Mouse (Mus musculus): ENCODE measurements around the gene Olfr1348. TPM values are rescaled to one million over a fixed set of nuclear protein-coding genes. Genes with fewer than 3 reads are reported as not detected.
"Not testable (repeated sequence)": the region's sequence is repeated elsewhere in the genome, so short reads cannot be mapped to it uniquely, and the experiment has no call there.

Gene Olfr1348
- polyA plus RNA-seq, 1 experiment, result not detected

DNA sequence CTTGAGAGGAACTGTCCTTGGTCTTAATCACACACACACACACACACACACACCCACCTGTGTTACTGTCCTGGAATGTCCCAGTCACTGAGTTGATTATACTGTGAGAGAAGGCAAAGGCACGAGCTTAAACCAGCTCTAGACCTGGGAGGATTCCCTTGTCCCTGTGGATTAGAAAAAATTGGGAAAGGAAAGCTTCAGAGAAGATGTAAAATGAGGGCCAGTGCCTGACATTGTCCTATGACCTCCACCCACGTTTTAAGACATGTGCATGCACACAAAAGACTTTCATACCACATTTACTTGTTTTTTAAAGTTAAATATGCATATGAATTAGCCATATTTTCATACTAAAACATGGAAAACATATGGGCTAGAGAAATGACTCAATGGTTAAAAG is 21.7 kb downstream of the Olfr1348 start, which contains the start of gene Olfr5:
Gene Olfr5, minus strand, starts transcription at position 101 of the 400 bp plus-strand sequence.
- Histone ChIP-seq H3K9me3 (replicated peaks; ENCODE audit: control insufficient read depth, insufficient read depth, low read length, poor library complexity, severe bottlenecking) (no peaks in the 10 kb centered on the region), H3K27ac (ENCODE audit: insufficient read depth, low read length) (no peak within 1 kb of the TSS), H3K4me3 (ENCODE audit: low read depth, low read length) (no peak within 1 kb of the TSS), H3K27me3 (ENCODE audit: control insufficient read depth, insufficient read depth, low read length, poor library complexity, severe bottlenecking) (no peaks in the 10 kb centered on the region), H3K36me3 (ENCODE audit: control insufficient read depth, insufficient read depth, low read length, poor library complexity, severe bottlenecking) (no peaks in the 10 kb centered on the region), H3K4me1 (ENCODE audit: control insufficient read depth, insufficient read depth, low read length) (no peaks in the 10 kb centered on the region), H3K9ac (ENCODE audit: low read depth, poor library complexity, severe bottlenecking) (no peak within 1 kb of the TSS)
- TF ChIP-seq CTCF (IDR thresholded peaks at IDR 0.05; ENCODE audit: low read depth, low read length) (no peak), POLR2A (IDR thresholded peaks at IDR 0.05; ENCODE audit: insufficient read depth, low read length) (no peak), EP300 (IDR thresholded peaks at IDR 0.05; ENCODE audit: insufficient read depth, low read depth, low read length) (no peak)

DNA sequence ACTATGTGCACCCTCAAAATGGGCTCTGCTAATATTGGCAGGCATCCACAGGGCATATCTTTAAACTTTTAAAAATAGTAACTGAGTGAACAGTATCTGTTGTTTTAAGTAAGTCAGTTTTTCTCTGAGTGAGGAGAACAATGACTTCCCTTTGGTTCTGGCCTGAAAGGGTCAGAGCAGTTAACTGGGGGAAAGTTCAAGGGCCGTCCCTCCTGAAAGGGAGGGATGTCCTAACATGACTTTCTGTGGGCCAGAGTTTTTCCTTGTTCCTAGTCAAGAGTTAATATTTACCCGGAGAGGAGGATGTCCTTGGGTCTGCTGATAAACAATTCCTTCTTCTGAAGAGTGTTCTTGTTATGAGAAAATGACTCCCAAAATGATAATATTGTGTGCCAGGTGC is 30.9 kb downstream of the Olfr1348 start:
- H3K27ac ChIP-seq (ENCODE audit: insufficient read depth, low read length); H3K9me3 ChIP-seq (replicated peaks; ENCODE audit: control insufficient read depth, insufficient read depth, low read length, poor library complexity, severe bottlenecking); H3K4me1 ChIP-seq (ENCODE audit: control insufficient read depth, insufficient read depth, low read length); H3K4me3 ChIP-seq (ENCODE audit: low read depth, low read length); H3K9ac ChIP-seq (ENCODE audit: low read depth, poor library complexity, severe bottlenecking); H3K27me3 ChIP-seq (ENCODE audit: control insufficient read depth, insufficient read depth, low read length, poor library complexity, severe bottlenecking); H3K36me3 ChIP-seq (ENCODE audit: control insufficient read depth, insufficient read depth, low read length, poor library complexity, severe bottlenecking): not testable (repeated sequence)

DNA sequence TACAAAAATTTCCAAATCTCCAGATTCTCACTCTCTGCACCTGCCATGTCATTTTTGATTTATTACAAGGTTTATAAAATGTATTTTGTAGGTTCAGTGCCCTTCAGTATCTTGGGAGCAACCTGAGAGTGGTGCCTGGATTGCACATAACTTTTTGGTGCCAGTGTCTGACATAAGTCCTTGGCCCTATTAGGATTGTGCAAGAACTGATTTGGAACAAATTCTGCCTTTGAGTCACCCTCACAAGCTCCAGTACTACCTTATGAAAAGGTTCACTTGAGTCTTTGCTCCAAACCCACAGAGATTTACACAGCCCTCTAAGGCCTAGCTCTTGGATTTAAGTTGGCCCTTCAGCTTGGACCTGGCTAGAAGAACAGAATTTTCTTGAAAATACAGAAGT is 41.6 kb downstream of the Olfr1348 start, which contains the start of gene Olfr1346:
Gene Olfr1346, plus strand, starts transcription at position 151 of the 400 bp plus-strand sequence.
- Histone ChIP-seq H3K9ac (ENCODE audit: low read depth, poor library complexity, severe bottlenecking) (no peak within 1 kb of the TSS), H3K9me3 (replicated peaks; ENCODE audit: control insufficient read depth, insufficient read depth, low read length, poor library complexity, severe bottlenecking) (no peaks in the 10 kb centered on the region), H3K27ac (ENCODE audit: insufficient read depth, low read length) (no peak within 1 kb of the TSS)

DNA sequence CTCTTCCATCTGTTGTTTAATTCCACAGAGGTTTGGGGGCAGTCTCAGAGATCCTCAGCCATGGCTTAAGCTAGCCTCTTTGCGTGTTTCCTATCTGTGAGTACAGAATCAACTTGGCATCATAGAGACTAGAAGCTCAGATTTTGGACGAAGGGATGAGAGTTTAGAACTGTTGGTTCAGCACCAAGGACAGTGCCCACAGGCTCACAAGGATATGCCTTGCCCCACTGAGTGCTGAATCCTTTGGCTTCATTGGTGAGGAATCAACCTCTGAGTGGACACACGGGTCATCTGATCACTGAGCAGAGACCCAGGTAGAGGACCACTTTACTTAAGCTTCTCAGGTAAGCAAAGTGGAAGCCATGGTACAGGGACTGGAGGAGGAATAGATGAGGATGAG is 52.1 kb downstream of the Olfr1348 start:
- no peak for TF ChIP-seq CTCF (IDR thresholded peaks at IDR 0.05; ENCODE audit: low read depth, low read length)
- Histone ChIP-seq H3K36me3 (ENCODE audit: control insufficient read depth, insufficient read depth, low read length, poor library complexity, severe bottlenecking) (no peaks in the 10 kb centered on the region), H3K27ac (ENCODE audit: insufficient read depth, low read length) (no peak overlapping the region), H3K27me3 (ENCODE audit: control insufficient read depth, insufficient read depth, low read length, poor library complexity, severe bottlenecking) (no peaks in the 10 kb centered on the region), H3K9ac (ENCODE audit: low read depth, poor library complexity, severe bottlenecking) (no peak overlapping the region), H3K4me3 (ENCODE audit: low read depth, low read length) (no peak overlapping the region), H3K9me3 (replicated peaks; ENCODE audit: control insufficient read depth, insufficient read depth, low read length, poor library complexity, severe bottlenecking) (no peaks in the 10 kb centered on the region), H3K4me1 (ENCODE audit: control insufficient read depth, insufficient read depth, low read length) (no peaks in the 10 kb centered on the region)

More for the DNA sequence above, 41.6 kb downstream of the Olfr1348 start, which contains the start of gene Olfr1346:
- no peaks in the 10 kb centered on the region for H3K27me3 ChIP-seq (ENCODE audit: control insufficient read depth, insufficient read depth, low read length, poor library complexity, severe bottlenecking)
- no peaks in the 10 kb centered on the region for H3K36me3 ChIP-seq (ENCODE audit: control insufficient read depth, insufficient read depth, low read length, poor library complexity, severe bottlenecking)
- TF ChIP-seq POLR2A (IDR thresholded peaks at IDR 0.05; ENCODE audit: insufficient read depth, low read length), result no peak
- no peak for TF ChIP-seq CTCF (IDR thresholded peaks at IDR 0.05; ENCODE audit: low read depth, low read length)
- no peak within 1 kb of the TSS for H3K4me3 ChIP-seq (ENCODE audit: low read depth, low read length)
- H3K4me1 ChIP-seq (ENCODE audit: control insufficient read depth, insufficient read depth, low read length), result no peaks in the 10 kb centered on the region

DNA sequence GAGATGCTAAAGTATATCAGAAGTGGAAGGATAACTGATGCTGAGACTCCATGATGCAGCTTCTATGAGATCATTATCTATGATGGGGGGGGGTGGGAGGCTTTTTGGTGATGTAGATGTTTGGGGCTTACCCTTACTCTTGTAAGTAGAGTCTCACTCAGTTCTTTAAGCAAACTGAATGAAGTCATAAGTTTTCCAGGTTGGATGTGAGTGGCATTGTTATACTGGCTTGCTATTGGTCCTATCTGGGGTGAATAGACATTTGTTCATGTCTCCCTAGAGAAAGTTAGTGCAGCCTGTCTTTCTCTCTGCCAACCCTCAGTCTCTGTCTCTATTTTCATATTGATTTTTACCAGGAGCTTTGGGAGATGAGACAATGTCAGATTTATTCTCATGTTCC is 52.7 kb downstream of the Olfr1348 start, which contains the start of gene Olfr1336:
Gene Olfr1336, plus strand, starts transcription at position 301 of the 400 bp plus-strand sequence.
- Histone ChIP-seq H3K9ac (ENCODE audit: low read depth, poor library complexity, severe bottlenecking) (no peak within 1 kb of the TSS), H3K4me1 (ENCODE audit: control insufficient read depth, insufficient read depth, low read length) (no peaks in the 10 kb centered on the region), H3K36me3 (ENCODE audit: control insufficient read depth, insufficient read depth, low read length, poor library complexity, severe bottlenecking) (no peaks in the 10 kb centered on the region), H3K4me3 (ENCODE audit: low read depth, low read length) (no peak within 1 kb of the TSS), H3K9me3 (replicated peaks; ENCODE audit: control insufficient read depth, insufficient read depth, low read length, poor library complexity, severe bottlenecking) (no peaks in the 10 kb centered on the region), H3K27ac (ENCODE audit: insufficient read depth, low read length) (no peak within 1 kb of the TSS), H3K27me3 (ENCODE audit: control insufficient read depth, insufficient read depth, low read length, poor library complexity, severe bottlenecking) (no peaks in the 10 kb centered on the region)
- TF ChIP-seq CTCF (IDR thresholded peaks at IDR 0.05; ENCODE audit: low read depth, low read length) (no peak), POLR2A (IDR thresholded peaks at IDR 0.05; ENCODE audit: insufficient read depth, low read length) (no peak), EP300 (IDR thresholded peaks at IDR 0.05; ENCODE audit: insufficient read depth, low read depth, low read length) (no peak)

Other genes starting within 250 kb of the Olfr1348 start
- gene Zfp667, start 222.2 kb downstream of the Olfr1348 start, polyA plus RNA-seq (2011; ENCODE audit: insufficient read depth, insufficient read length, low read depth, missing spikeins), result 12.7 and 12.8 TPM in 2 replicates
- gene Zfp583, start 177.5 kb downstream of the Olfr1348 start, polyA plus RNA-seq (2011; ENCODE audit: insufficient read depth, insufficient read length, low read depth, missing spikeins), result 4.4 and 6.2 TPM in 2 replicates
- gene Gm3854, start 165.0 kb downstream of the Olfr1348 start, polyA plus RNA-seq (2011; ENCODE audit: insufficient read depth, insufficient read length, low read depth, missing spikeins), result 3.2 and 3.8 TPM in 2 replicates
- gene Zfp78, start 145.5 kb downstream of the Olfr1348 start, polyA plus RNA-seq (2011; ENCODE audit: insufficient read depth, insufficient read length, low read depth, missing spikeins), result 0.59 and 1.2 TPM in 2 replicates
- gene Zfp28, start 125.5 kb downstream of the Olfr1348 start, polyA plus RNA-seq (2011; ENCODE audit: insufficient read depth, insufficient read length, low read depth, missing spikeins), result 3.2 and 4.5 TPM in 2 replicates
- gene Smim17, start 110.0 kb downstream of the Olfr1348 start, polyA plus RNA-seq (2011; ENCODE audit: insufficient read depth, insufficient read length, low read depth, missing spikeins), result 1.1 and 1.3 TPM in 2 replicates
- 0.32 and 0.34 TPM in 2 replicates for gene Gm20715, start 98.5 kb downstream of the Olfr1348 start, polyA plus RNA-seq (2011; ENCODE audit: insufficient read depth, insufficient read length, low read depth, missing spikeins)
- not detected in 2 replicates for gene Olfr1344, start 70.1 kb downstream of the Olfr1348 start, polyA plus RNA-seq (2011; ENCODE audit: insufficient read depth, insufficient read length, low read depth, missing spikeins)
- not detected in 2 replicates for gene Olfr1336, start 52.6 kb downstream of the Olfr1348 start, polyA plus RNA-seq (2011; ENCODE audit: insufficient read depth, insufficient read length, low read depth, missing spikeins)
- gene Olfr1346, start 41.6 kb downstream of the Olfr1348 start, polyA plus RNA-seq (2011; ENCODE audit: insufficient read depth, insufficient read length, low read depth, missing spikeins), result not detected in 2 replicates
- gene Olfr5, start 21.8 kb downstream of the Olfr1348 start, polyA plus RNA-seq (2011; ENCODE audit: insufficient read depth, insufficient read length, low read depth, missing spikeins), result not detected in 2 replicates
- gene Olfr1347, start 9.0 kb downstream of the Olfr1348 start, polyA plus RNA-seq (2011; ENCODE audit: insufficient read depth, insufficient read length, low read depth, missing spikeins), result not detected in 2 replicates
- 0.48 TPM in 1 of 2 replicates, not detected in the other for gene Olfr1349, start 14.2 kb upstream of the Olfr1348 start, polyA plus RNA-seq (2011; ENCODE audit: insufficient read depth, insufficient read length, low read depth, missing spikeins)
- gene Olfr1350, start 56.1 kb upstream of the Olfr1348 start, polyA plus RNA-seq (2011; ENCODE audit: insufficient read depth, insufficient read length, low read depth, missing spikeins), result not detected in 2 replicates
- 5.2 and 10.3 TPM in 2 replicates for gene Zim1, start 187.7 kb upstream of the Olfr1348 start, polyA plus RNA-seq (2011; ENCODE audit: insufficient read depth, insufficient read length, low read depth, missing spikeins)
- 216 and 228 TPM in 2 replicates for gene Peg3, start 221.7 kb upstream of the Olfr1348 start, polyA plus RNA-seq (2011; ENCODE audit: insufficient read depth, insufficient read length, low read depth, missing spikeins)
- gene Usp29, start 221.8 kb upstream of the Olfr1348 start, polyA plus RNA-seq (2011; ENCODE audit: insufficient read depth, insufficient read length, low read depth, missing spikeins), result 12.8 and 14.2 TPM in 2 replicates